Mouse (Mus musculus): ENCODE results near the gene Sart1. TPM values are rescaled to one million over a fixed set of nuclear protein-coding genes. Genes with fewer than 3 reads are reported as not detected.

Sart1 gene
- total and polyA plus RNA-seq, 3 experiments = 46.7 to 104 (median 78.3) TPM

GRCm38 (mm10) chr19:5383326-5383725 lies 5.2 kb downstream of the Sart1 start:
- TF ChIP-seq JUND (conservative IDR thresholded peaks at IDR 0.05; ENCODE audit: low read depth, low read length) (no peak), IRF4 (IDR thresholded peaks at IDR 0.05; ENCODE audit: low read depth, low read length) (no peak), MXI1 (IDR thresholded peaks at IDR 0.05; ENCODE audit: low read depth, low read length) (no peak), RCOR1 (conservative IDR thresholded peaks at IDR 0.05; ENCODE audit: low read depth, low read length) (no peak), USF1 (IDR thresholded peaks at IDR 0.05; ENCODE audit: low read depth, low read length) (no peak), TCF12 (IDR thresholded peaks at IDR 0.05; ENCODE audit: low read depth, low read length) (no peak), RAD21 (IDR thresholded peaks at IDR 0.05; ENCODE audit: low read depth, low read length) (no peak), ZMIZ1 (IDR thresholded peaks at IDR 0.05; ENCODE audit: low read depth, low read length) (no peak), ETS1 (conservative IDR thresholded peaks at IDR 0.05; ENCODE audit: low read depth, low read length) (no peak), CHD1 (IDR thresholded peaks at IDR 0.05; ENCODE audit: low read depth, low read length) (no peak), POLR2A (IDR thresholded peaks at IDR 0.05; ENCODE audit: low read depth, low read length) (no peak), MAX (IDR thresholded peaks at IDR 0.05; ENCODE audit: low read length) (no peak), KAT2A (IDR thresholded peaks at IDR 0.05; ENCODE audit: insufficient replicate concordance, low read length) (no peak), NELFE (IDR thresholded peaks at IDR 0.05; ENCODE audit: low read depth, low read length) (no peak)
- in situ Hi-C loops (cut with MboI; ENCODE audit: low pct_ligation_motif_present, low pct_unique_long_range_greater_than_20kb, low sequenced_read_pairs) = no loop called here

GRCm38 (mm10) chr19:5377446-5377845 lies 11.1 kb downstream of the Sart1 start:
- Histone ChIP-seq H3K27me3 (replicated peaks) (no peaks in the 10 kb centered on the region), H3K9me3 (replicated peaks; ENCODE audit: low read length) (no peaks in the 10 kb centered on the region), H3K79me2 (replicated peaks; ENCODE audit: control insufficient read depth, extremely low read depth, insufficient read depth, poor library complexity, severe bottlenecking) (no peaks in the 10 kb centered on the region), H3K36me3 (replicated peaks in 1 of 2; ENCODE audit: control insufficient read depth in 1 of 2, insufficient read depth in 1 of 2, low read length in 1 of 2) (peaks cover 62 to 86% of the 10 kb centered on the region in 2 experiments), H3K27ac (ENCODE audit: insufficient read depth, low read depth) (no peak overlapping the region), H3K4me3 (replicated peaks in 1 of 3; ENCODE audit: low read depth in 2 of 3, low read length in 2 of 3, poor library complexity in 1 of 3) (no peak overlapping the region), H3K9ac (ENCODE audit: insufficient read depth, low read depth) (no peak overlapping the region), H3K4me2 (ENCODE audit: insufficient read depth, low read depth, poor library complexity, severe bottlenecking) (no peak overlapping the region), H3K4me1 (ENCODE audit: control insufficient read depth in 1 of 2, insufficient read depth in 2 of 2) (peaks cover 0 to 14% of the 10 kb centered on the region in 2 experiments; a peak in 2 of 4 replicates)
- TF ChIP-seq JUND (conservative IDR thresholded peaks at IDR 0.05; ENCODE audit: low read depth, low read length) = no peak
- dilution Hi-C loops (cut with MboI; ENCODE audit: extremely low pct_ligation_motif_present, extremely low pct_unique_long_range_greater_than_20kb, low sequenced_read_pairs) (no loop called here), in situ Hi-C loops (cut with MboI; ENCODE audit: low pct_ligation_motif_present, low pct_unique_long_range_greater_than_20kb, low sequenced_read_pairs) (no loop called here)
- no peak for DNase-seq (ENCODE audit: extremely low read depth)

More at GRCm38 (mm10) chr19:5383326-5383725, 5.2 kb downstream of the Sart1 start:
- no peak for DNase-seq (ENCODE audit: extremely low read depth)
- H3K36me3 ChIP-seq (replicated peaks in 1 of 2; ENCODE audit: control insufficient read depth in 1 of 2, insufficient read depth in 1 of 2, low read length in 1 of 2) = peaks cover 74 to 88% of the 10 kb centered on the region in 2 experiments
- H3K4me3 ChIP-seq (replicated peaks in 1 of 3; ENCODE audit: low read depth in 2 of 3, low read length in 2 of 3, poor library complexity in 1 of 3) = no peak overlapping the region
- dilution Hi-C loops (cut with MboI; ENCODE audit: extremely low pct_ligation_motif_present, extremely low pct_unique_long_range_greater_than_20kb, low sequenced_read_pairs) = no loop called here
- no peak overlapping the region for H3K27ac ChIP-seq (ENCODE audit: insufficient read depth, low read depth)
- peaks cover 27% of the 10 kb centered on the region for H3K79me2 ChIP-seq (replicated peaks; ENCODE audit: control insufficient read depth, extremely low read depth, insufficient read depth, poor library complexity, severe bottlenecking)
- H3K4me1 ChIP-seq (ENCODE audit: control insufficient read depth in 1 of 2, insufficient read depth in 2 of 2) = peaks cover 2 to 21% of the 10 kb centered on the region in 2 experiments; a peak in 2 of 4 replicates
- H3K27me3 ChIP-seq (replicated peaks) = no peaks in the 10 kb centered on the region
- no peaks in the 10 kb centered on the region for H3K9me3 ChIP-seq (replicated peaks; ENCODE audit: low read length)
- H3K4me2 ChIP-seq (ENCODE audit: insufficient read depth, low read depth, poor library complexity, severe bottlenecking) = no peak overlapping the region
- no peak overlapping the region for H3K9ac ChIP-seq (ENCODE audit: insufficient read depth, low read depth)

- Histone ChIP-seq H3K27ac (ENCODE audit: insufficient read depth, low read depth) (no peak overlapping the region), H3K4me2 (ENCODE audit: insufficient read depth, low read depth, poor library complexity, severe bottlenecking) (no peak overlapping the region), H3K9ac (ENCODE audit: insufficient read depth, low read depth) (no peak overlapping the region), H3K4me1 (ENCODE audit: control insufficient read depth in 1 of 2, insufficient read depth in 2 of 2) (peaks cover 0 to 14% of the 10 kb centered on the region in 2 experiments; a peak in 2 of 4 replicates), H3K36me3 (replicated peaks in 1 of 2; ENCODE audit: control insufficient read depth in 1 of 2, insufficient read depth in 1 of 2, low read length in 1 of 2) (peaks cover 54 to 84% of the 10 kb centered on the region in 2 experiments), H3K9me3 (replicated peaks; ENCODE audit: low read length) (no peaks in the 10 kb centered on the region), H3K27me3 (replicated peaks) (no peaks in the 10 kb centered on the region), H3K4me3 (replicated peaks in 1 of 3; ENCODE audit: low read depth in 2 of 3, low read length in 2 of 3, poor library complexity in 1 of 3) (no peak overlapping the region), H3K79me2 (replicated peaks; ENCODE audit: control insufficient read depth, extremely low read depth, insufficient read depth, poor library complexity, severe bottlenecking) (peaks cover 4% of the 10 kb centered on the region; the same call in 1 of the 2 replicates)
- no peak for DNase-seq (ENCODE audit: extremely low read depth)
- in situ Hi-C loops (cut with MboI; ENCODE audit: low pct_ligation_motif_present, low pct_unique_long_range_greater_than_20kb, low sequenced_read_pairs) = no loop called here
- dilution Hi-C loops (cut with MboI; ENCODE audit: extremely low pct_ligation_motif_present, extremely low pct_unique_long_range_greater_than_20kb, low sequenced_read_pairs) = no loop called here
- TF ChIP-seq POLR2AphosphoS2 (IDR thresholded peaks at IDR 0.05; ENCODE audit: low read depth, low read length) (no peak), ZMIZ1 (IDR thresholded peaks at IDR 0.05; ENCODE audit: low read depth, low read length) (no peak), PAX5 (IDR thresholded peaks at IDR 0.05; ENCODE audit: low read length) (no peak), MXI1 (IDR thresholded peaks at IDR 0.05; ENCODE audit: low read depth, low read length) (no peak), ZKSCAN1 (IDR thresholded peaks at IDR 0.05; ENCODE audit: borderline replicate concordance, low read depth, low read length) (no peak), MYC (IDR thresholded peaks at IDR 0.05; ENCODE audit: low read depth, low read length) (no peak), JUND (conservative IDR thresholded peaks at IDR 0.05; ENCODE audit: low read depth, low read length) (no peak), ELF1 (IDR thresholded peaks at IDR 0.05; ENCODE audit: low read depth, low read length) (no peak), ETS1 (conservative IDR thresholded peaks at IDR 0.05; ENCODE audit: low read depth, low read length) (no peak), HCFC1 (IDR thresholded peaks at IDR 0.05; ENCODE audit: low read depth, low read length) (no peak), BHLHE40 (IDR thresholded peaks at IDR 0.05; ENCODE audit: low read depth, low read length) (no peak), MAZ (IDR thresholded peaks at IDR 0.05; ENCODE audit: low read depth, low read length) (no peak), RAD21 (IDR thresholded peaks at IDR 0.05; ENCODE audit: low read depth, low read length) (no peak), IRF4 (IDR thresholded peaks at IDR 0.05; ENCODE audit: low read depth, low read length) (no peak)
These were observed 13.8 kb downstream of the Sart1 start for GRCm38 (mm10) chr19:5374748-5375147.
